Mouse (Mus musculus): Measurements from ENCODE around the gene Hdc.
"Not testable (repeated sequence)": the region's sequence is repeated elsewhere in the genome, so short reads cannot be mapped to it uniquely, and the experiment has no call there.

Hdc gene

GRCm38 (mm10) chr2:126619249-126619704, at the start of gene Hdc:
TSS of gene Hdc (minus strand) at chr2:126619299.
- no peak for DNase-seq (ENCODE audit: low read depth, low spot score)

GRCm38 (mm10) chr2:126668621-126669252, 49.6 kb upstream of the Hdc start:
- DNase-seq (ENCODE audit: low read depth, low spot score): no peak

- DNase-seq (ENCODE audit: low read depth, low spot score): no peak
Observed at GRCm38 (mm10) chr2:126665984-126666383, 46.9 kb upstream of the Hdc start.

GRCm38 (mm10) chr2:126663481-126663880, 44.4 kb upstream of the Hdc start:
- no peak for DNase-seq (ENCODE audit: low read depth, low spot score)

- no peak for DNase-seq (ENCODE audit: low read depth, low spot score)
Observed at GRCm38 (mm10) chr2:126652929-126653328, 33.8 kb upstream of the Hdc start.

GRCm38 (mm10) chr2:126647762-126648161, 28.7 kb upstream of the Hdc start:
- DNase-seq (ENCODE audit: low read depth, low spot score): no peak

- no peak for DNase-seq (ENCODE audit: low read depth, low spot score)
Observed at GRCm38 (mm10) chr2:126646461-126646860, 27.4 kb upstream of the Hdc start.

- no peak for DNase-seq (ENCODE audit: low read depth, low spot score)
Observed at GRCm38 (mm10) chr2:126644768-126645167, 25.7 kb upstream of the Hdc start.

- no peak for DNase-seq (ENCODE audit: low read depth, low spot score)
Observed at GRCm38 (mm10) chr2:126640298-126640697, 21.2 kb upstream of the Hdc start.

- no peak for DNase-seq (ENCODE audit: low read depth, low spot score)
Observed at GRCm38 (mm10) chr2:126635939-126636823, 17.1 kb upstream of the Hdc start.

GRCm38 (mm10) chr2:126633165-126633564, 14.1 kb upstream of the Hdc start:
- DNase-seq (ENCODE audit: low read depth, low spot score): no peak

GRCm38 (mm10) chr2:126628455-126628995, 9.4 kb upstream of the Hdc start:
- no peak for DNase-seq (ENCODE audit: low read depth, low spot score)

GRCm38 (mm10) chr2:126623138-126623537, 4.0 kb upstream of the Hdc start:
- no peak for DNase-seq (ENCODE audit: low read depth, low spot score)

GRCm38 (mm10) chr2:126622455-126622854, 3.4 kb upstream of the Hdc start:
- DNase-seq (ENCODE audit: low read depth, low spot score): no peak

- no peak for DNase-seq (ENCODE audit: low read depth, low spot score)
Observed at GRCm38 (mm10) chr2:126618470-126619179, 474 bp downstream of the Hdc start.

GRCm38 (mm10) chr2:126615355-126615754, 3.7 kb downstream of the Hdc start:
- DNase-seq (ENCODE audit: low read depth, low spot score): no peak

GRCm38 (mm10) chr2:126609600-126609999, 9.5 kb downstream of the Hdc start:
- DNase-seq (ENCODE audit: low read depth, low spot score): not testable (repeated sequence)

GRCm38 (mm10) chr2:126607553-126608203, 11.4 kb downstream of the Hdc start:
- DNase-seq (ENCODE audit: low read depth, low spot score): no peak

- DNase-seq (ENCODE audit: low read depth, low spot score): no peak
Observed at GRCm38 (mm10) chr2:126606688-126607062, 12.4 kb downstream of the Hdc start.

GRCm38 (mm10) chr2:126606061-126606687, 12.9 kb downstream of the Hdc start:
- no peak for DNase-seq (ENCODE audit: low read depth, low spot score)

Measured in c-Kit-negative CD71-positive TER-119-positive erythroid progenitor cells, embryonic 14.5 days (primary cell).